9 mouse cellular contexts compared by ENCODE assay signal in the genomic region with DNA sequence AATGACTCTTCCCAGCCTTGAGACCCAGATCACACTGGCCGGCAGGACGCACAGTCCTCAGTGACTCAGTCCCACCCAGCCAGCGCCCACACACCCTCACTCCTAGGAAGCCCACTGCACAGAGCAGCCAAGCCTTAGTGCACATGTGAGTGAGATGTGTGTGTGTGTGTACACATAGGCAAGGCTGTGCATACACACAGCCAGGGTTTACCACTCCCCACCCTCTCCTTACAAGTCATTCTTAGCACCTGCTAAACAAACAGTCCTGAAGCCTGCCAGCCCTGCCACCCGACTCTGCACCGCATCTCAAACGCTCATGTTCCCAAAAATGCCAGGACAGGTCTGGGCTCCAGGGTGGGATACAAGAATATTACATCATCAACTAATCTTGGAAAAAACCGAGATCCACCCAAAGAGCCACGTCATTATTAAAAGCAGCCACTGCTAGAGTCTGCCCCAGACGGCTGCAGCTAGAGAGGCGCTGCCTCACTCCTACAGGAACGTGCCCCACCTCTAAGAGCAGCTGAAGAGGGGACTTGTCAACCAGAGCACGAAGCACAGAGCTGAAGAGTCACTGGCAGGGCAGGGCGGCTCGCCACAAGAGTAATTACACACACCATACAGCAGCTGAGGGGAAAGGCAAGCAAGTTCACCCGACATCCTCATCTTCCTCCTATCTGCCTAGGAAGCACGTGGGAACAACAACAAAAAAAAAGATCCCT. TPM values are rescaled to one million over a fixed set of nuclear protein-coding genes. Genes with fewer than 3 reads are reported as not detected.
DNase-seq lines count a peak whose midpoint lies in the region; ATAC-seq and TF ChIP-seq lines count a peak whose summit lies in the region.
"Had no signal": no experiment of that assay in that cellular context is flagged by ENCODE, and none has a peak within 500 bp of the region (broad histone marks: within the 10 kb centered on the region; RNA-seq: fewer than 3 reads in every experiment).

No protein-coding gene starts in this region.

- H3K9me3 ChIP-seq in embryonic facial prominence, embryonic 12.5 days = no peaks in the 10 kb centered on the region
- H3K9me3 ChIP-seq in hindbrain, embryonic 15.5 days = no peaks in the 10 kb centered on the region
- H3K9me3 ChIP-seq in midbrain, embryonic 12.5 days = no peaks in the 10 kb centered on the region
- H3K9me3 ChIP-seq: G1E had no signal

- no peaks in the 10 kb centered on the region for H3K27me3 ChIP-seq in embryonic facial prominence, embryonic 12.5 days
- H3K27me3 ChIP-seq in hindbrain, embryonic 15.5 days = no peaks in the 10 kb centered on the region
- no peaks in the 10 kb centered on the region for H3K27me3 ChIP-seq in midbrain, embryonic 12.5 days

- no peaks in the 10 kb centered on the region for H3K36me3 ChIP-seq in embryonic facial prominence, embryonic 12.5 days
- H3K36me3 ChIP-seq in hindbrain, embryonic 15.5 days = no peaks in the 10 kb centered on the region
- no peaks in the 10 kb centered on the region for H3K36me3 ChIP-seq in midbrain, embryonic 12.5 days
- H3K36me3 ChIP-seq: G1E had no signal

- H3K4me1 ChIP-seq in embryonic facial prominence, embryonic 12.5 days = peaks cover 69% of the 10 kb centered on the region
- H3K4me1 ChIP-seq in hindbrain, embryonic 15.5 days (replicated peaks) = peaks cover 76% of the 10 kb centered on the region
- peaks cover 83% of the 10 kb centered on the region for H3K4me1 ChIP-seq in midbrain, embryonic 12.5 days

- intact Hi-C loops in left cerebral cortex, postnatal 4 days (cut with DNase I) = no loop called here
- intact Hi-C loops in left cerebral cortex, adult 2 months (cut with DNase I) = no loop called here

- peak; percentile 30; the same call in 1 of the 2 replicates for ATAC-seq in embryonic facial prominence, embryonic 12.5 days (ENCODE audit: insufficient number of reproducible peaks, insufficient read depth, low FRiP score, low TSS enrichment)
- ATAC-seq in hindbrain, embryonic 15.5 days (ENCODE audit: low FRiP score, low read depth) = peak; percentile 76
- ATAC-seq in midbrain, embryonic 12.5 days (ENCODE audit: low FRiP score, low read depth) = peak; percentile 86

- peak; percentile 37 for DNase-seq in left cerebral cortex, postnatal 4 days
- no peak for DNase-seq in left cerebral cortex, adult 2 months (ENCODE audit: extremely low spot score in 1 of 2, low spot score in 2 of 2)
- no peak for DNase-seq in yolk sac, embryonic 10.5 days (ENCODE audit: low spot score)
- DNase-seq in testis, postnatal 14 days (ENCODE audit: low spot score) = no peak
- DNase-seq in layer of hippocampus, adult 9-11 months = no peak

- no peak overlapping the region for H3K27ac ChIP-seq in left cerebral cortex, adult 2 months
- peak overlapping the region; percentile 9; the same call in 1 of the 2 replicates for H3K27ac ChIP-seq in embryonic facial prominence, embryonic 12.5 days
- peak overlapping the region; percentile 49 for H3K27ac ChIP-seq in hindbrain, embryonic 15.5 days (replicated peaks)
- peak overlapping the region; percentile 86 for H3K27ac ChIP-seq in midbrain, embryonic 12.5 days (replicated peaks)

- no peak overlapping the region for H3K9ac ChIP-seq in embryonic facial prominence, embryonic 12.5 days
- H3K9ac ChIP-seq in hindbrain, embryonic 15.5 days = peak overlapping the region; percentile 14; the same call in 1 of the 2 replicates
- H3K9ac ChIP-seq in midbrain, embryonic 12.5 days (replicated peaks) = peak overlapping the region; percentile 39

- peak overlapping the region; percentile 16; the same call in 1 of the 2 replicates for H3K4me2 ChIP-seq in embryonic facial prominence, embryonic 12.5 days (replicated peaks)
- H3K4me2 ChIP-seq in hindbrain, embryonic 15.5 days = peak overlapping the region; percentile 3
- peak overlapping the region; percentile 37 for H3K4me2 ChIP-seq in midbrain, embryonic 12.5 days (replicated peaks)

- 26% methylated on average over 16 of the region's 16 CpGs for WGBS in embryonic facial prominence, embryonic 12.5 days
- 14% methylated on average over 16 of the region's 16 CpGs for WGBS in hindbrain, embryonic 15.5 days
- 12% methylated on average over 16 of the region's 16 CpGs for WGBS in midbrain, embryonic 12.5 days

- no peak overlapping the region for H3K4me3 ChIP-seq in left cerebral cortex, adult 2 months
- H3K4me3 ChIP-seq in embryonic facial prominence, embryonic 12.5 days = no peak overlapping the region
- no peak overlapping the region for H3K4me3 ChIP-seq in hindbrain, embryonic 15.5 days
- H3K4me3 ChIP-seq in midbrain, embryonic 12.5 days = peak overlapping the region; percentile 9; the same call in 1 of the 2 replicates

- TF ChIP-seq CTCF in left cerebral cortex, adult 2 months (IDR thresholded peaks at IDR 0.05) = no peak

RNA-seq across cellular contexts. Expression of gene Vav2, which starts 12.7 kb away (rescaled TPM):
- total RNA-seq in left cerebral cortex, postnatal 4 days (2021) = 10 to 100 TPM; 59.2 to 60.4 TPM
- total RNA-seq in left cerebral cortex, adult 2 months (2021) = 10 to 100 TPM; 10.2 to 10.5 TPM
- 9.0 and 9.8 TPM in 2 replicates for polyA plus RNA-seq in embryonic facial prominence, embryonic 12.5 days (2016; fragmentation: Nextera tagmentation; extraction: Ambion mirVana)
- 14.3 and 15.6 TPM in 2 replicates for polyA plus RNA-seq in hindbrain, embryonic 15.5 days (2015; fragmentation: Nextera tagmentation; extraction: Ambion mirVana)
- 24.1 and 27.6 TPM in 2 replicates for polyA plus RNA-seq in midbrain, embryonic 12.5 days (2016; fragmentation: Nextera tagmentation; extraction: Ambion mirVana)

RNA-seq across cellular contexts. Expression of gene Brd3os, which starts 28.0 kb away (rescaled TPM):
- total RNA-seq in left cerebral cortex, postnatal 4 days (2021) = 10 to 100 TPM; 23.6 to 27.2 TPM
- total RNA-seq in left cerebral cortex, adult 2 months (2021) = 10 to 100 TPM; 26.7 to 27.6 TPM
- polyA plus RNA-seq in embryonic facial prominence, embryonic 12.5 days (2016; fragmentation: Nextera tagmentation; extraction: Ambion mirVana) = 14.6 and 15.8 TPM in 2 replicates
- polyA plus RNA-seq in hindbrain, embryonic 15.5 days (2015; fragmentation: Nextera tagmentation; extraction: Ambion mirVana) = 40.0 and 44.6 TPM in 2 replicates
- polyA plus RNA-seq in midbrain, embryonic 12.5 days (2016; fragmentation: Nextera tagmentation; extraction: Ambion mirVana) = 16.7 and 17.3 TPM in 2 replicates

Comparison
In these comparisons a context has a peak if more than half of its experiments do, and no peak if none do; other contexts are left out.
1. ATAC-seq: peak in every context shown above with its lines; median percentile 86 in midbrain, embryonic 12.5 days; 76 in hindbrain, embryonic 15.5 days; 30 in embryonic facial prominence, embryonic 12.5 days.